Mouse (Mus musculus) CH12.LX (cell line): ENCODE data around the gene Tulp4. TPM values are rescaled to one million over a fixed set of nuclear protein-coding genes. Genes with fewer than 3 reads are reported as not detected.

Experiments
- DNase-seq: peaks from one replicate; pipeline ENCODE4 v3.0.0-alpha.2; 2013; ENCODE audit errors: extremely low read depth
- H3K27ac ChIP-seq: 2 replicates; pipeline ENCODE4 v1.5.1; 2012; ENCODE audit warnings: low read depth, mild to moderate bottlenecking, control low read depth, moderate library complexity; ENCODE audit not compliant: insufficient read depth
- H3K27me3 ChIP-seq: replicated peaks from 2 replicates; pipeline ENCODE3; 2012; ENCODE audit warnings: inconsistent platforms
- H3K36me3 ChIP-seq, 2 experiments: replicated peaks in 1 of 2; 2 replicates each; pipeline versions ENCODE3 to v1.6.1; 2012; ENCODE audit warnings: inconsistent platforms in 1 of 2, low read length in 1 of 2, mild to moderate bottlenecking in 1 of 2, mixed read lengths in 1 of 2, moderate library complexity in 1 of 2; ENCODE audit not compliant: control insufficient read depth in 1 of 2, insufficient read depth in 1 of 2
- H3K4me1 ChIP-seq, 2 experiments: 2 replicates each; pipeline ENCODE4 v1.6.1; 2012; ENCODE audit warnings: inconsistent platforms in 1 of 2, moderate library complexity in 1 of 2; ENCODE audit not compliant: insufficient read depth in 2 of 2, control insufficient read depth in 1 of 2
- H3K4me2 ChIP-seq: 2 replicates; pipeline ENCODE4 v1.6.1; 2012; ENCODE audit warnings: low read depth, mild to moderate bottlenecking, control low read depth; ENCODE audit not compliant: poor library complexity, insufficient read depth, severe bottlenecking
- H3K4me3 ChIP-seq, 3 experiments: fragments of 150-350 bp in 1 of 3; sonication (generic) in 1 of 3; replicated peaks in 1 of 3; 2 replicates each; pipeline versions ENCODE3 to v1.5.1; 2011 to 2012; ENCODE audit warnings: low read depth in 2 of 3, low read length in 2 of 3, mild to moderate bottlenecking in 2 of 3, moderate library complexity in 2 of 3, control low read depth in 1 of 3, improper control_type of control experiment in 1 of 3, inconsistent platforms in 1 of 3, mixed read lengths in 1 of 3; ENCODE audit not compliant: poor library complexity in 1 of 3
- H3K79me2 ChIP-seq: replicated peaks from 2 replicates; pipeline ENCODE4 v1.6.1; 2012; ENCODE audit warnings: mild to moderate bottlenecking, moderate library complexity; ENCODE audit not compliant: control insufficient read depth, poor library complexity, insufficient read depth, severe bottlenecking; ENCODE audit errors: extremely low read depth
- H3K9ac ChIP-seq: 2 replicates; pipeline ENCODE4 v1.6.1; 2012; ENCODE audit warnings: low read depth, mild to moderate bottlenecking, control low read depth, moderate library complexity; ENCODE audit not compliant: insufficient read depth
- H3K9me3 ChIP-seq: replicated peaks from 2 replicates; pipeline ENCODE3; 2012; ENCODE audit warnings: low read length, inconsistent platforms, mixed read lengths
- CHD1 ChIP-seq: IDR thresholded peaks from 2 replicates; pipeline ENCODE4 v1.6.1; 2012; ENCODE audit warnings: low read depth, low read length, improper control_type of control experiment, inconsistent platforms
- CHD2 ChIP-seq: IDR thresholded peaks from 2 replicates; pipeline ENCODE4 v1.6.1; 2011; ENCODE audit warnings: low read length, improper control_type of control experiment
- CTCF ChIP-seq, 2 experiments: IDR thresholded peaks in 1 of 2; conservative IDR thresholded peaks in 1 of 2; 2 replicates each; pipeline ENCODE4 v1.5.1; 2011 to 2012; ENCODE audit warnings: low read depth in 2 of 2, low read length in 2 of 2, improper control_type of control experiment in 1 of 2, inconsistent platforms in 1 of 2, mild to moderate bottlenecking in 1 of 2, moderate library complexity in 1 of 2
- E2F4 ChIP-seq: IDR thresholded peaks from 2 replicates; pipeline ENCODE4 v1.6.1; 2011; ENCODE audit warnings: low read depth, low read length, improper control_type of control experiment; ENCODE audit not compliant: insufficient replicate concordance
- EP300 ChIP-seq: IDR thresholded peaks from 2 replicates; pipeline ENCODE4 v1.6.1; 2011; ENCODE audit warnings: low read length, improper control_type of control experiment
- ETS1 ChIP-seq: conservative IDR thresholded peaks from 2 replicates; pipeline ENCODE4 v1.6.1; 2012; ENCODE audit warnings: low read depth, mild to moderate bottlenecking, inconsistent platforms, low read length, improper control_type of control experiment, moderate library complexity
- GABPA ChIP-seq: IDR thresholded peaks from 2 replicates; pipeline ENCODE4 v1.6.1; 2012; ENCODE audit warnings: low read depth, low read length, improper control_type of control experiment, inconsistent platforms; ENCODE audit not compliant: insufficient replicate concordance
- HCFC1 ChIP-seq: IDR thresholded peaks from 2 replicates; pipeline ENCODE4 v1.6.1; 2012; ENCODE audit warnings: low read depth, mild to moderate bottlenecking, inconsistent platforms, low read length, improper control_type of control experiment
- IRF4 ChIP-seq: IDR thresholded peaks from 2 replicates; pipeline ENCODE4 v1.6.1; 2014; ENCODE audit warnings: low read depth, mild to moderate bottlenecking, inconsistent platforms, low read length, improper control_type of control experiment
- JUN ChIP-seq: IDR thresholded peaks from 2 replicates; pipeline ENCODE4 v1.6.1; 2011; ENCODE audit warnings: low read depth, mild to moderate bottlenecking, low read length, improper control_type of control experiment, moderate library complexity; ENCODE audit not compliant: insufficient read depth
- MAFK ChIP-seq: IDR thresholded peaks from 2 replicates; pipeline ENCODE4 v1.6.1; 2011; ENCODE audit warnings: low read length, improper control_type of control experiment; ENCODE audit not compliant: insufficient replicate concordance
- MAX ChIP-seq: IDR thresholded peaks from 2 replicates; pipeline ENCODE4 v1.6.1; 2011; ENCODE audit warnings: low read length, improper control_type of control experiment
- MAZ ChIP-seq: IDR thresholded peaks from 2 replicates; pipeline ENCODE4 v1.6.1; 2012; ENCODE audit warnings: low read depth, mild to moderate bottlenecking, inconsistent platforms, low read length, improper control_type of control experiment, moderate library complexity
- MXI1 ChIP-seq: IDR thresholded peaks from 2 replicates; pipeline ENCODE4 v1.6.1; 2011; ENCODE audit warnings: mild to moderate bottlenecking, low read depth, low read length, improper control_type of control experiment
- NRF1 ChIP-seq: IDR thresholded peaks from 2 replicates; pipeline ENCODE4 v1.6.1; 2014; ENCODE audit warnings: low read depth, mild to moderate bottlenecking, inconsistent platforms, low read length, improper control_type of control experiment, moderate library complexity
- PAX5 ChIP-seq: IDR thresholded peaks from 2 replicates; pipeline ENCODE4 v1.6.1; 2012; ENCODE audit warnings: low read length, inconsistent platforms, mixed read lengths
- POLR2A ChIP-seq: IDR thresholded peaks from 2 replicates; pipeline ENCODE4 v1.6.1; 2011; ENCODE audit warnings: low read depth, mild to moderate bottlenecking, improper control_type of control experiment, low read length
- POLR2AphosphoS2 ChIP-seq: IDR thresholded peaks from 2 replicates; pipeline ENCODE4 v1.6.1; 2011; ENCODE audit warnings: low read depth, low read length, improper control_type of control experiment
- RAD21 ChIP-seq: IDR thresholded peaks from 2 replicates; pipeline ENCODE4 v1.6.1; 2011; ENCODE audit warnings: low read depth, mild to moderate bottlenecking, low read length, improper control_type of control experiment, moderate library complexity
- RCOR1 ChIP-seq: conservative IDR thresholded peaks from 2 replicates; pipeline ENCODE4 v1.6.1; 2012; ENCODE audit warnings: low read depth, mild to moderate bottlenecking, inconsistent platforms, low read length, improper control_type of control experiment
- SIN3A ChIP-seq: IDR thresholded peaks from 2 replicates; pipeline ENCODE4 v1.6.1; 2012; ENCODE audit warnings: low read length, improper control_type of control experiment, inconsistent platforms
- SMC3 ChIP-seq: IDR thresholded peaks from 2 replicates; pipeline ENCODE4 v1.6.1; 2011; ENCODE audit warnings: low read depth, low read length, improper control_type of control experiment
- TCF12 ChIP-seq: IDR thresholded peaks from 2 replicates; pipeline ENCODE4 v1.6.1; 2014; ENCODE audit warnings: low read depth, mild to moderate bottlenecking, inconsistent platforms, low read length, improper control_type of control experiment
- UBTF ChIP-seq: IDR thresholded peaks from 2 replicates; pipeline ENCODE4 v1.6.1; 2012; ENCODE audit warnings: low read depth, mild to moderate bottlenecking, inconsistent platforms, low read length, improper control_type of control experiment, moderate library complexity
- USF1 ChIP-seq: IDR thresholded peaks from 2 replicates; pipeline ENCODE4 v1.6.1; 2014; ENCODE audit warnings: low read depth, mild to moderate bottlenecking, inconsistent platforms, low read length, improper control_type of control experiment
- ZKSCAN1 ChIP-seq: IDR thresholded peaks from 2 replicates; pipeline ENCODE4 v1.6.1; 2012; ENCODE audit warnings: low read depth, inconsistent platforms, low read length, improper control_type of control experiment, borderline replicate concordance
- ZMIZ1 ChIP-seq: IDR thresholded peaks from 2 replicates; pipeline ENCODE4 v1.6.1; 2012; ENCODE audit warnings: low read depth, mild to moderate bottlenecking, inconsistent platforms, low read length, improper control_type of control experiment
- ZNF384 ChIP-seq: IDR thresholded peaks from 2 replicates; pipeline ENCODE4 v1.6.1; 2012; ENCODE audit warnings: low read depth, low read length, improper control_type of control experiment, inconsistent platforms
- dilution Hi-C: fragments of 300-500 bp; cut with MboI; formaldehyde crosslinking; loops from 2 replicates; pipeline ENCODE4 v1.14.3; 2020; ENCODE audit warnings: low sequenced_read_pairs; ENCODE audit not compliant: extremely low pct_unique_long_range_greater_than_20kb, extremely low pct_ligation_motif_present
- in situ Hi-C: fragments of 300-500 bp; cut with MboI; formaldehyde crosslinking; loops from 3 replicates; pipeline ENCODE4 v1.14.3; 2019; ENCODE audit warnings: low sequenced_read_pairs, low pct_ligation_motif_present, low pct_unique_long_range_greater_than_20kb, mixed read lengths
- polyA plus RNA-seq: library from polyadenylated mRNA; unstranded; fragments of >175 nt; gene quantifications from 2 replicates; pipeline ENCODE4 v1.2.1, GENCODE M21; 2012; ENCODE audit warnings: low read depth; ENCODE audit not compliant: insufficient read length
- total RNA-seq, 2 experiments: library from RNA; depleted of rRNA; stranded (reverse); fragments of 300-350 nt in 1 of 2; fragments of >200 nt in 1 of 2; gene quantifications; 2 replicates each; pipeline ENCODE4 v1.2.3; 2012 to 2014

The Tulp4 gene
- total and polyA plus RNA-seq, 3 experiments = 7.8 to 50.7 (median 33.6) TPM

- dilution Hi-C loops (no loop called here), in situ Hi-C loops (no loop called here)
- Histone ChIP-seq H3K4me2 (no peak overlapping the region), H3K79me2 (no peaks in the 10 kb centered on the region), H3K36me3 (peaks cover 5 to 44% of the 10 kb centered on the region in 2 experiments), H3K4me1 (peaks cover 3 to 26% of the 10 kb centered on the region in 2 experiments; a peak in 2 of 4 replicates), H3K9ac (no peak overlapping the region), H3K27me3 (no peaks in the 10 kb centered on the region)
- no peak for DNase-seq
- no peak for TF ChIP-seq RCOR1
- no peak for TF ChIP-seq SIN3A
- TF ChIP-seq CHD2 = no peak
- no peak for TF ChIP-seq MAZ
- no peak for TF ChIP-seq HCFC1
- TF ChIP-seq E2F4 = no peak
- TF ChIP-seq TCF12 = no peak
- TF ChIP-seq ETS1 = no peak
- TF ChIP-seq RAD21 = no peak
- TF ChIP-seq PAX5 = no peak
- no peak for TF ChIP-seq NRF1
- no peak for TF ChIP-seq UBTF
- TF ChIP-seq POLR2AphosphoS2 = no peak
- TF ChIP-seq ZKSCAN1 = no peak
- TF ChIP-seq ZNF384 = no peak
- TF ChIP-seq USF1 = no peak
- TF ChIP-seq, all 38 proteins: peak for 0
- Histone ChIP-seq H3K9me3 (no peaks in the 10 kb centered on the region), H3K27ac (no peak overlapping the region), H3K4me3 (no peak overlapping the region)
Observed at GRCm38 (mm10) chr17:6189207-6189606, 83.0 kb downstream of the Tulp4 start.

DNA sequence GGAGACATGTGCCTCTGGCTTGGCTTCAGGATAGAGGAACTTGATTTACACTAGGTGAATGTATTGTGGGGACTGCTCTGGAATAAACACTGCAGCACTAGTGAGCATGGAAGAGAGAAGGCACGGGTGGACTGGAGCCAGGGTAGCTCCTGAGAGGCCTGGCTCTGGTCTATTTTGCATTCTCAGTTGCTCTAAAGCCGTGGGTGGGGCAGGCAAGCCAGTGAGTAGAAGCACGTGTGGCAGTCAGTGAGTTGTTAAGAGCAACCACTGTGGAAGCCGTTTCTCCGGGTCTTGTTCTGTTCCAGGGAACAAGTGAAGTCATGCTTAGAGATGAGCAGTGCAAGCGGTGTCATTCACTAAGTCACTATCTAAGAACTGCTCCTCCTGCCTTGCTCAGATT, 86.0 kb downstream of the Tulp4 start:
- Histone ChIP-seq H3K27ac (no peak overlapping the region), H3K36me3 (peaks cover 0 to 29% of the 10 kb centered on the region in 2 experiments), H3K27me3 (no peaks in the 10 kb centered on the region), H3K79me2 (no peaks in the 10 kb centered on the region), H3K4me1 (peaks cover 3 to 28% of the 10 kb centered on the region in 2 experiments; a peak in 2 of 4 replicates), H3K4me2 (no peak overlapping the region), H3K9me3 (no peaks in the 10 kb centered on the region), H3K4me3 (no peak overlapping the region), H3K9ac (no peak overlapping the region)
- DNase-seq = no peak
- in situ Hi-C loops (no loop called here), dilution Hi-C loops (no loop called here)
- TF ChIP-seq SIN3A (no peak), SMC3 (no peak), CHD1 (no peak), EP300 (no peak), JUN (no peak), RAD21 (no peak), POLR2A (no peak), MXI1 (no peak), ZMIZ1 (no peak), POLR2AphosphoS2 (no peak), GABPA (no peak), IRF4 (no peak), MAX (no peak), MAFK (no peak), CTCF (conservative IDR thresholded peaks at IDR 0.05 in 1 of 2, IDR thresholded peaks at IDR 0.05 in 1 of 2; ENCODE audit: low read depth in 2 of 2, low read length in 2 of 2) (no peak)
